Mouse (Mus musculus): ENCODE measurements around the gene Aamp. TPM values are rescaled to one million over a fixed set of nuclear protein-coding genes. Genes with fewer than 3 reads are reported as not detected.

Gene Aamp
- total and polyA plus RNA-seq, 2 experiments = 112 to 156 TPM

GRCm38 (mm10) chr1:74268750-74269149, 15.8 kb downstream of the Aamp start:
- no peak overlapping the region for H3K9ac ChIP-seq (ENCODE audit: low read depth, low read length)
- TF ChIP-seq CTCF (IDR thresholded peaks at IDR 0.05; ENCODE audit: low read depth, low read length) = no peak
- no peak for TF ChIP-seq POLR2A (IDR thresholded peaks at IDR 0.05; ENCODE audit: extremely low read depth, insufficient read depth, low read length)
- H3K36me3 ChIP-seq (ENCODE audit: control insufficient read depth, insufficient read depth, low read length) = peaks cover 37% of the 10 kb centered on the region
- no peak overlapping the region for H3K4me3 ChIP-seq (ENCODE audit: insufficient read depth, low read depth, low read length)
- WGBS = 87% methylated on average over 8 of the region's 8 CpGs
- H3K79me2 ChIP-seq (ENCODE audit: control insufficient read depth, insufficient read depth, low read length) = no peaks in the 10 kb centered on the region
- H3K27ac ChIP-seq (replicated peaks; ENCODE audit: insufficient read depth, low read depth, low read length) = no peak overlapping the region
- no peaks in the 10 kb centered on the region for H3K4me1 ChIP-seq (ENCODE audit: control insufficient read depth, insufficient read depth, low read length)
- DNase-seq (ENCODE audit: extremely low read depth, low read depth, low spot score) = no peak
- no peaks in the 10 kb centered on the region for H3K27me3 ChIP-seq (ENCODE audit: control insufficient read depth, insufficient read depth, low read length)

DNA sequence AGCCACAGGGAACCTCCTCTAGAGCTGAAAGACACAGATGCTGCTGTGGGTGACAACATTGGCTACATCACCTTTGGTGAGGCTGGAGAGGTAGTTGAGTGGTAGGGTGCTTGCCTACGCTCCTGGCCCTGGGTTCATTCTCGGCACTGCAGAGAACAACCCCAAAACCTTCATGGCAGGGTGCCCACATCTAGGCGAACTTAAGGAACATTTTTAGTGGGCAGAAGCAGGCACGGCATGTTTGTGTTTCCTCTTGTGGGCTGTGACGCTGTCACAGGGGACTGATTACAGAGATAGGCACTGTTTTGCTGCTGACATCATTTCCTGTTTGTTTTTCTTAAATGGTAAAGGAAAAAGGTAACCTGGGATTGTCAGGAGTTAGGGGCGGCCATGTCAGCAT, 22.0 kb downstream of the Aamp start:
- TF ChIP-seq POLR2A (IDR thresholded peaks at IDR 0.05; ENCODE audit: extremely low read depth, insufficient read depth, low read length) (no peak), CTCF (IDR thresholded peaks at IDR 0.05; ENCODE audit: low read depth, low read length) (no peak)
- 75% methylated on average over 6 of the region's 6 CpGs for WGBS
- Histone ChIP-seq H3K27me3 (ENCODE audit: control insufficient read depth, insufficient read depth, low read length) (no peaks in the 10 kb centered on the region), H3K36me3 (ENCODE audit: control insufficient read depth, insufficient read depth, low read length) (peaks cover 63% of the 10 kb centered on the region), H3K27ac (replicated peaks; ENCODE audit: insufficient read depth, low read depth, low read length) (no peak overlapping the region), H3K79me2 (ENCODE audit: control insufficient read depth, insufficient read depth, low read length) (no peaks in the 10 kb centered on the region), H3K9ac (ENCODE audit: low read depth, low read length) (no peak overlapping the region), H3K4me1 (ENCODE audit: control insufficient read depth, insufficient read depth, low read length) (no peaks in the 10 kb centered on the region; the same call in 1 of the 2 replicates), H3K4me3 (ENCODE audit: insufficient read depth, low read depth, low read length) (no peak overlapping the region)
- no peak for DNase-seq (ENCODE audit: extremely low read depth, low read depth, low spot score)

GRCm38 (mm10) chr1:74256782-74257181, 27.8 kb downstream of the Aamp start:
- Histone ChIP-seq H3K36me3 (ENCODE audit: control insufficient read depth, insufficient read depth, low read length) (peaks cover 59% of the 10 kb centered on the region), H3K79me2 (ENCODE audit: control insufficient read depth, insufficient read depth, low read length) (peaks cover under 1% of the 10 kb centered on the region; the same call in 1 of the 2 replicates), H3K9ac (ENCODE audit: low read depth, low read length) (no peak overlapping the region), H3K27ac (replicated peaks; ENCODE audit: insufficient read depth, low read depth, low read length) (no peak overlapping the region), H3K4me1 (ENCODE audit: control insufficient read depth, insufficient read depth, low read length) (no peaks in the 10 kb centered on the region; the same call in 1 of the 2 replicates), H3K4me3 (ENCODE audit: insufficient read depth, low read depth, low read length) (no peak overlapping the region), H3K27me3 (ENCODE audit: control insufficient read depth, insufficient read depth, low read length) (no peaks in the 10 kb centered on the region)
- TF ChIP-seq POLR2A (IDR thresholded peaks at IDR 0.05; ENCODE audit: extremely low read depth, insufficient read depth, low read length) (no peak), CTCF (IDR thresholded peaks at IDR 0.05; ENCODE audit: low read depth, low read length) (no peak)
- WGBS = 94% methylated on average over 4 of the region's 4 CpGs
- DNase-seq (ENCODE audit: extremely low read depth, low read depth, low spot score) = no peak

DNA sequence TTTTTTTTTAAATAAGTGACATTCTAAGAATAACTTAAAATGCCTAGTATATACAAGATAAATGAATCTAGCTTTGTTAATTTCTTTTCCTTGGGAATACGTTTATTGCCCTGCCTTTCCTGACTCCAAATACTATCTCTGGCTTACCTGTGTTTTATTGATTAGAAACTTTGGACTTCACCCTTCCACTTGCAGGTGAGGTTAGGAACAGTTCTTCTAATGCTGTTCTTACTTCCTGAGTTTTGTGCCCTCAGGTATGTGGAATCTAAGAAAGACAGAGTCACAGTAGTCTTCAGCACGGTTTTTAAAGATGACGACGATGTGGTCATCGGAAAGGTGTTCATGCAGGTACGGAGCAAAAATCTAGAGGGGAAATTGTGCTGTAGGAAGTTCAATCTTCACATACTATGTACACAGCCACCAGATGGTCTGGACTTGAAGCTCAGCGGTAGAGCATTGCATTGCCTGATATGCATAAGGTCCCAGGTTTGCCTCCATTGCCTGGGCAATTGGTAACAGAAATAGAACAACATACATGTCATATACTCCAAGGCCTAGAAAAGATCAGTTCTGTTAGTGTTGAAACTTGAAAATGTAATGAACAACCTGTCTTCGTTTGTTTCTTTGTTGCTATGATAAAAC, 28.7 kb downstream of the Aamp start:
- no peak overlapping the region for H3K4me3 ChIP-seq (ENCODE audit: insufficient read depth, low read depth, low read length)
- H3K9ac ChIP-seq (ENCODE audit: low read depth, low read length) = no peak overlapping the region
- DNase-seq (ENCODE audit: extremely low read depth, low read depth, low spot score) = no peak
- WGBS = 83% methylated on average over 8 of the region's 8 CpGs
- no peak overlapping the region for H3K27ac ChIP-seq (replicated peaks; ENCODE audit: insufficient read depth, low read depth, low read length)
- no peaks in the 10 kb centered on the region; the same call in none of the 2 replicates for H3K4me1 ChIP-seq (ENCODE audit: control insufficient read depth, insufficient read depth, low read length)
- H3K36me3 ChIP-seq (ENCODE audit: control insufficient read depth, insufficient read depth, low read length) = peaks cover 66% of the 10 kb centered on the region
- no peak for TF ChIP-seq CTCF (IDR thresholded peaks at IDR 0.05; ENCODE audit: low read depth, low read length)
- no peak for TF ChIP-seq POLR2A (IDR thresholded peaks at IDR 0.05; ENCODE audit: extremely low read depth, insufficient read depth, low read length)
- H3K27me3 ChIP-seq (ENCODE audit: control insufficient read depth, insufficient read depth, low read length) = no peaks in the 10 kb centered on the region
- H3K79me2 ChIP-seq (ENCODE audit: control insufficient read depth, insufficient read depth, low read length) = peaks cover 5% of the 10 kb centered on the region; the same call in 1 of the 2 replicates

GRCm38 (mm10) chr1:74250096-74250495, 34.4 kb downstream of the Aamp start:
- Histone ChIP-seq H3K9ac (ENCODE audit: low read depth, low read length) (no peak overlapping the region), H3K27ac (replicated peaks; ENCODE audit: insufficient read depth, low read depth, low read length) (peak overlapping the region; percentile 82), H3K27me3 (ENCODE audit: control insufficient read depth, insufficient read depth, low read length) (no peaks in the 10 kb centered on the region), H3K4me1 (ENCODE audit: control insufficient read depth, insufficient read depth, low read length) (peaks cover 20% of the 10 kb centered on the region; the same call in 1 of the 2 replicates), H3K79me2 (ENCODE audit: control insufficient read depth, insufficient read depth, low read length) (peaks cover 19% of the 10 kb centered on the region; the same call in 1 of the 2 replicates), H3K4me3 (ENCODE audit: insufficient read depth, low read depth, low read length) (no peak overlapping the region), H3K36me3 (ENCODE audit: control insufficient read depth, insufficient read depth, low read length) (peaks cover 50% of the 10 kb centered on the region)
- 53% methylated on average over 4 of the region's 4 CpGs for WGBS
- TF ChIP-seq POLR2A (IDR thresholded peaks at IDR 0.05; ENCODE audit: extremely low read depth, insufficient read depth, low read length) = no peak
- TF ChIP-seq CTCF (IDR thresholded peaks at IDR 0.05; ENCODE audit: low read depth, low read length) = no peak
- peak; percentile 71 for DNase-seq (ENCODE audit: extremely low read depth, low read depth, low spot score)
